Mouse (Mus musculus) liver, adult (tissue): ENCODE measurements around the gene Tulp1.

Source experiments
- GATA4 ChIP-seq: IDR thresholded peaks from 2 replicates; pipeline ENCODE4 v1.6.1; 2014; ENCODE audit warnings: mild to moderate bottlenecking, low read length; ENCODE audit not compliant: insufficient replicate concordance

Gene Tulp1

DNA sequence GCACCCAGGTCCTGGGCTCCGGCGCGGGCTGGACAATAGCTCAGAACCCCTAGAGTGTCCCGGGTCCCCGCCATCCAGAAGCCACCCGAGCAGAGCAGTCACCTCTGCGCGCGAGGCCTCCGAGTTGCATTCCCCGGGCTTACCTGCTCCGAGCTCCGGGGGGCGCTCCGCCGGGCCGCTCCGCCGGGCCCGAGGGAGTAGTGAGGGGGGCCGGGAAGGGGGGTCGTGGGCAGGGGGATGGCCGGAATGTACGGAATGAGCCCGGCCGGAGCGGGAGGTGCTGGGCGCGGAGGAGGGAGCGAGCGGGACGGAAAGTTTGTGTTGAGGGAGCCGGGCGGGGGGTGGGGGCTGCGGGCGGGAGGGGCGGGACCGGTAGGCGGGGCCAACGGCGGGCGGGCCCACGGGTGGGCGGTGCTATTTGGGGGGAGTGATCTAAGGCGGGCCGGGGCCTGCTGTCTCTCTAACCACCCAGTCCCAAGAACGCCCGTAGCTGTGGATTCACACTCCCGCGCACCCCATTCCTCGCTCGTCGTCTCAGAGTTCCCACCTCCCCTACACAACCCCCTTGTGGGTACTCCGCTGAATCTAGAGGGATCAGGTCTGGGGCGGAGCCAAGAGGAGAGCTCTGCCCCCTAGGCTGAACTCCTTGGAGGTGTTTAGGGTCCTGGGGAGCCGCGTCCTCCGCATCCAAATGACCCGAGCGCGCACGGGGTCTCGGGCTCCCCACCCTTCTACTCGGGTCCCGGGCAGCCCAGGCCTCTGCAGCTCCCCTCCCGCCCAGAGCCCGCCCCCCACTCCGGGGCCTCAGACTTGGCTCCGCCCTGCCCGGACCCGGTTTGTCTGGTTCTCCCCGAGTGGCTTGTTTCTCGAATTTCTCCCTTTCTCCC is 14.3 kb downstream of the Tulp1 start, which contains the start of gene Tead3:
TSS of gene Tead3 (minus strand) at position 352 of the 887 bp plus-strand sequence.
- no peak for TF ChIP-seq GATA4

DNA sequence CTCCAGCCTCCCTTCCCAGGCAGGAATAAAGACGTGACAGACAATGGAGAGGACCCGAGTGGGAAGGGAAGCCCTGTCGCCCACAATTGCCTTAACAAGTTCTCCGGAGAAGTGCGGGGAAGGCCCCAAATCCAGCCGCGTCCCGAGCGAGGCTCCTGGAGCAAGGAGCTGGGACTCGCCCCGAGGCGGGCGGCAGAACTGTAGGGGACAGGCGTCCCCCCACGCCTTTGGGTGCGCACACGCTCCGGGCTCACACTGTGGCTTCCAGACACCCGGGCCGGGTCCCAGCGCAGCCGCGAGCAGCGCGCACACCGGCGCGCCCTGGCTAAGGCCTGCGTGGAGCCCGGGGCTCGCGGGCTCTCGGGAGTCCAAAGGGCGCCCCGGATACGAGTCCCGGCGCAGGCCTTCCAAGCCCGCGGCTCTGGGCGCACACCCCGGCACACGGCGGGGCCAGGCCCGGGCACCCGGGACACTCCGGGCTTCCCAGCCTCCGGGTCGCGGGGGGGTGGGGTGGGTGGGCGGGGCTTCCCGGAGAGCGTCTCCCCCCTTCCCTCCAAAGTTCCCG is 15.0 kb downstream of the Tulp1 start:
- TF ChIP-seq GATA4, result no peak

DNA sequence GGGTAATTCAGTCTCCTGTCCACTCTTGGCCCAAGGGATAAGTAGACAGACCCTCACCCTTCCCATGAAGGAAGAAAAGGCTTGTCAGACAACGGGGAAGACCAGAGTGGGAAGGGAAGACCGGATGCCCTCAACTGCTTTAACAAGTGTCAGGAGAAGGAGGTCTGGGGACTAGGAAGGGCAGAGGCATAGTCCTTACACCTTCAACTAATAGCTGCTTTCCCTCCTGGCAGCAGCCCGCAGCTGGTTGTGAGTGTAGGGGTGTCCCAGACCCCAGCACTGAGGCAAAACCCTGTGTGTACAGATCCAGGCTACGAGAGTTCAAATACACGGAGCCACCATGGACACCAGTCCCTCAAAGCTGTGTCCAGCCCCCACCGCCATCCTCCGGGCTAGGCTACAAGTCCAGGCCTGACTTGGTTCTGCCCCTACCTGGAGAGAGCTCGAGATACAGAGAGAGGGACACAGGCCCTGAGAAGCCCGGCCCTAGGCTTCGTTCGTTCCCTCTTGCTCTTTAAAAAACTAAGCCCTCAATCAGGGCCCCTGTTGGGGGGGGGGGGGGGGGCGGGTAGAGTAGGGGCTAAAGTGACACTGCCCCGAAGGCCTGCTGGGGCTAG is 15.7 kb downstream of the Tulp1 start:
- no peak for TF ChIP-seq GATA4

DNA sequence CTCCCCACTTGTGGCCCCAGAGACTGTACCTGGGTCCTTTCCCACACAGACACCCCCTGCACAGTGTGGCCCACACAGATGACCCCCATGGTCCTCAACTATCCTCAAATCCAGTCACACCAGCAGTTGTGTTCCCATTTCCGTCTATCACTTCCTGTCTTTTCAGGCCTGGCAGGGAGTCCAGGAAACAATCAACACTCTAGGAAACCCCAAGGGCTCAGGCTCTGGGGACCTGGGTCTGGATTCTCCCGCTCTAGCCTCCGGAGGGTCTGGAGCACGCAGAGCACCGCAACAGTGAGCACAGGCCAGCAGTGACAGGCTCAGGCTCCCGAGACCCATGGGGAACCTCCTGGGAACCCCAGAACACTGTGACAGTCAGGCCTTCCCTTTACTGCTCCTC is 16.8 kb downstream of the Tulp1 start:
- TF ChIP-seq GATA4, result no peak

DNA sequence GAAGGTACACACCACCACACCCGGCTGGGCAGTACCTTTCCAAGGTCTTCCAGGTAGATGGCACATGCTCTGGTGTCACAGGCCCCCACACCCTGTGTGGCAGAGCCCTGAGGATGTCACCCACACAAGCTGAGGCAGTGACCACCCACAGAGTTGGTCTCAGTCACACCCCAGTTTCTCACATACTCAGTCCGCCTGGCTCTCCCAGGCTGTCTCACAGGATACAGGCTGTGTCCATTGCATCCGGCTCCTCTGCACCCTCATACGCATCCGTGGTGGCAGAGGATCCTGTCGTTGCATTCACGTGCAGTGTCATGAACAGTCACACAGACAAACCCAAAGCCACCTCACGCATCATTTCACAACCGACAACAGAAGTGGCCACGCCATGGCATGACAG is 17.7 kb downstream of the Tulp1 start:
- TF ChIP-seq GATA4, result no peak

DNA sequence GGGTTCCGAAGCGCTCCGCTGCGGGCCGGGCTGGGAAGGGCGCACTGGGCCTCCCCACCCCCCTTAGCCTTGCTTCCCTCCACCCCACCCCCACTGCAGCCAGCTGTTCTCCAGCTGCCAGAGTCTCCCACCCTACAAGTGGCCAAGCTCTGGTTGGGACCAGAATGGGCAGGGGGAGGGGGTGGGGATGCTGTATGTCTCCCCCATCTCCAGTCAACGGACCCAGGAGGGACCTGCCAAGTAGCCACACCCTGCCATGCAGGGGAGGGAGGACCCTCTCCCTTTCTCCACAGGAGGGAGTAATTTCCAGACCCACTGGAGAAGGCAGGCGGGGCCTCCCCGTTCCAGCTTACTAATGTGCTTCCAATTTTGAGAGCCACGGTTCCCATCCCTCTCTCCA is 19.1 kb downstream of the Tulp1 start:
- TF ChIP-seq GATA4, result no peak

DNA sequence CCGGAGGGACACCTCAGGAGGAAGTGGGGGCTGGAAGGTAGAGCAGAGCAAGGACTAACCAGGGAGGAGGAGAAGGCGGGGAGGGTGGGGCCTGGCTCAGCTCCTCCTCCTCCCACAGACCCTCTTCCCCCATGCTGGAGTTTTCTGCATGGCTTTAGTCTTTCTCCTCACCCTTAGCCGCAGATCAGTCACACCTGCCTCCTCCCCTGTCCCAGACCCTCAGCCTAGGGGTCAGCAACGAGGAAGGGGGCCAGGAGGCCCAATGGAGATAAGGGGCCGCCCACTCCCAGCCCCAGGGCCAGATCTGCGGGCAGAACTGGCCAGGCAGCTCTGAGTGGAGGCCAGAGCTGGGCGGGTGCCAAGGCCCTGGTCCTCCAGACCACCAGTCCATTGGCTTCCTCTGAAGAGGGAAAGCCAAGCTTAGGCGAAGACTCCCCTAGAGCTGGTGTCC is 19.7 kb downstream of the Tulp1 start:
- no peak for TF ChIP-seq GATA4

DNA sequence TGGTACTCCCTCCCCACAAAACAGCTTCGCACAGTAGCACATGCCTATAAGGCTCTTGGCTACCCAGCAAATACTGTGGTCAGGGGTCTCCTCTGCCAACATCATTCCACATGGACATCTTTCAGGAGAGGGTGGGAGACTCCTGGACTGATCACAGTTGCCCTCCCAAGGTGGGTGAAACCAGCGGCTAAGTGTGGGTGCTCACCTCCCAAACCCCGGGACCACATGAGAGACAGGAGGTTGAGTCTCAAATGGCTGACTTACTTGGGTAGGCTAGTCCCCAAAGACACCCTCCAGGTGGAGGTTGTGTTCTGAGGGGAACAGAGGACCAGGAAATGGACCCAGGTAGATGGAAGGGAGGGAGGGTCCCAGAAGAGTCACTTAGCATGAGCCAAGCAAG is 20.4 kb downstream of the Tulp1 start:
- TF ChIP-seq GATA4, result no peak

DNA sequence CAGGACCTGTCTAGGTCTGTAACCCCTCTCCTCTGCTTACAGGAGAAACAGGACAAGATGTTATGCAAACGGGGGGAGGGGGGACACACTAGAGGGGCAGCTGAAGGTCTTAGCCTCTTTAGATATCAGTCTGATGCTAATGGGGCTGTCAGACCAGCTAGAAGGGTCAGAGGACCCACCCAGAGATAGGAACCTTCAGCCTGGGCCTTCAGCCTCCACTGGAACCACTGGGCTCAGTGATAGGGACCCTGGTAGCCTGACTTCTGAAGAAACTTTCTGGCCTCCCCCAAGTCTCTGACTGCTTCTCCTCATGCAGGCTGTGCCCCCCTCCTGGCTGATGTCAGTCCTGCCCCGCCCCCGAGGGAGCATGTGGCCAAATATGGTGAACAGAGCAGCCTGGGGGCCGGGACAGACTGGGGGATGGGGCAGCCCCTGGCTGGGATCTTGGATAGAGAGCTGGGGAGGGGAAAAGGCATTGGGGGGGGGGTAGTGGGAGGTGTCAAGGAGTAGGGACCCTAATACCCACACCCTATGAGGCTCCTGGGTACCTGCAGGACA is 20.9 kb downstream of the Tulp1 start:
- TF ChIP-seq GATA4, result no peak

DNA sequence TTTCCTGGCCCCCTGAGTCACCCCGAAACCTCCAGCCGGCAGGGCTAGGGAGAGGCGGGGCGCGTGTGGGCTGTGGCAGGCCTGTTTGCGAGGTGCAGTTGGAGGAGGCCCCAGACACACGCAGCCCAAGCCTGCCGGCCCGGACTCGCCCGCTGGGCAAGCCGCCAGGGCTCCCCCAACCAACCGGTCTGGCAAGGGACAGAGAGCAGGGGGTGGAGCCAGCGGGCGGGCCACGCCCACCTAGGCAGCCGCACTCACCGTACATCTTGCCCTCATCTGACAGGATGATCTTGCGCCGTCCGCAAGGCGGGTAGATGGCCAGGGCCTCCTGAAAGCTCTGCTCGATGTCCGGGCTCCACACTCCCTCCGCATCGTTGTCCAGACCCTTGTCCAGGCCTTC is 23.9 kb downstream of the Tulp1 start:
- no peak for TF ChIP-seq GATA4

DNA sequence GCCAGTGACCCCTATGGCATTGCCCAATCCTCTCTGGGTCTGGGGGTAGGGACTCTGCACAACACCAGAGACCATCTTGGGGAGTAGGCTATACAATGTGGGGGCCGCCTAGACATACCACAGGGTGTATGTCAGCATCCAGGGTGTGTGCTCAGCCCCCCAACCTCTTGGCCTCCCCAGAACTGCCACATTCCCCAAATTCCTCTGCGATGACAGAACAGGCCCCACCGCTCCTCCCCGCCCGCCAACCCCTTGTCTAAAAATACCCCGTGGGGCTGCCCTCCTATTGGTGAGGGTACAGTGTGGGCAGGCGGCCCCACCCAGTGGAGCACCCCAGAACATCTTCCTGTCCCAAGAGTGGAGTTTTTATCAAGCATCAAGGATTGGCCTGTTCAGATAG is 24.4 kb downstream of the Tulp1 start:
- no peak for TF ChIP-seq GATA4

DNA sequence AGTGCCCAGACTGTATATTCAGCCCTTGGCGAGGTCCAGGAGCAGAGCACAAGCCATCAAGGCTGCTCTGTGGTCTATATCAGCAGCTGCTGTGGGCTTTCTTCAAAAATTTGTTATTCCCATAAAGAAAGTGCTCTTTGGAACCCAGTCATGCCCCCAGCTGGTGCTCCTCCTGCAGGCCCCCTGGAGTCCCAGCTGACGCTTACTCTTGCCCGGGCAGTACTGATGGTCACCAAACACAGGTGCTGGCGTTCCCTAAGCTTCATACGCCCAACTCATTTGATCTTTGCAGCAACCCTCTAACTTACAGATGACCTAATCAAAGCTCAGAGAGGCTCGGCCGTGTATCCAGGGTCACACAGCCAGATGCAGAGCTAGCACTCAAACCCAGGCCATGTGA is 27.5 kb downstream of the Tulp1 start:
- TF ChIP-seq GATA4, result no peak

DNA sequence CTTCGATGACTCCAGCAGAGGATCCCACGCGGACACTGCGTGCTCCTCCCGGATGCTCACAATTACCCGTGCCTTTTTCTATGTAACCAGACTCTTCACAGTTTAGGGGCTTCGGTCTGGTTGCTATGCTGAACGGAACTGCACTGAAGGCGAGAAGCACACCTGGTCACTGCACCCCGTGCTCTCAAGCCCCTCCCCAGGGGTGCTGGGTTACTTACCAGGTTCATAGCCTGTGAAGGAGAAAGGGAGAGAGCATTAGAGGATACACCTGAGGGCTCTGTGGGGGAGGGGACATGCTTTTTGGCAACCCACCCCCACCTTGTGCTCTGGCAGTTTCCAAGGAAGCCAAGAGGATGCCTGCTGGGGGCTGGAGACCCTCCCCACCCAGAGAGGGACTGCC is 29.8 kb downstream of the Tulp1 start:
- TF ChIP-seq GATA4, result no peak

DNA sequence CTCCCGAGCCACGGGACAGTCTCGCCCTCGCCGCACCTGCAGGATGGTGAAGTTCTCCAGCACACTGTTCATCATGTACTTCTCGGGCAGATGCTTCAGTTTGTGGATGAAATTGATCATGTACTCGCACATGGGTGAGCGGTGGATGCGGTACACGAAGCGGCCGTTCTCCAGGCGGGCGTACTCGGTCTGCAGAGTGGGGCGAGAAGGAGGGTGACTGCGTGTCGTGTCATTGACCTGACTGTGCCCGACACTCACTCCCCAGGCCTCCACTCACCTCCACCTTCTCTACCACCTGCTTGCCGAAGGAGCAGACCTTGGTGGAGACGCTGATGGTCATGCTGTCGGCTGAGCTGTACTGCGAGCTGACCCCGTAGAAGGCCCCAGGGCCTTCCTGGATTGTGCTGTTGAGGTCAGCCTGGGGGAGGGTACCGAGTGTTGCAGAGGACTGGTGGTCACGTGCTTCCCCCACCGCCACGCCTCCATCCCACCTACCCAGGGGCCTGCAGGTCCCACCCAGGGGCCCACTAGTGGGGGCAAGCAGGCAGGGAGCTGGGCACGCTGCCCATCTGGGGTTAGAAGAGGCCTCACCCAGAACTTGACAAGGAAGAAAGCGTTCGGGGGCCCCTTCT is 32.0 kb downstream of the Tulp1 start:
- no peak for TF ChIP-seq GATA4

DNA sequence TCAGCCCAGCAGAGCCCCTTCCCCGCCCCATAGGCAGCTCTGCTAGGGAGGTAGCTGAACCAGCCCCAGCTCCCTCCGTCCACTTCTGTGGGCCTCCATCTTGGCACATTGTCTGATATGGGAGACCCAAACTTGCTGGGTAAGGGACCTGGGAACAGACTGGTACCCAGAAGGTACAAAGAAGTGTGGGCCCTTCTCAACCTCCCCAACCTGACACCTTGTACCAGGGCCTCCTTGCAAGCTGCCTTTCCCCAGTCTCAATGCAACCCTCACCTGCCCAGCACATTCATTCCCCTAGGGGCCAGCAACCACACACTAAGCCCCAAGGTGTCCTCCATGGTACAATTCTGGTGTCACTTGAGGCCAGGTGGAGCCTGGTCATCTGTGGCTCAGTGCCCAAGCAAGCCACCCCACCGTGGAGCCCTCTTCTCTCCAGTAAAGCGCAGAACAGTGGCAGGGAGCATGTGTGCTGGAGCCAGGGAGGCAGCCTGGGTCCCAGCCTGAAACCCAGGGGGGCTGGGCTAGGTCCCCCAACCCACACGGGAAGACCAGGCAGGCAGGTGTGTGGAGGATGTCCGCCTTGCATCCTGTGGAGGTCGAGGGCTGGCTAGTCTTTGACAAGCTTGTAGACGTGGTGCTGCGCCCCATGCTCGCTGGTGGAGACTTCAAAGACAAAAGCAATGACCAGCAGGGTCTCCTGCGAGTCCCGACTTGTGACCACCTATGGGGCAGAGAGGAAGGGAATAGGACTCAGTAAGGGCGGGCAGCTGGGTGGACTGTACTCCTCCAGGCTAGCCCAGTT is 32.7 kb downstream of the Tulp1 start:
- TF ChIP-seq GATA4, result no peak
